Mouse (Mus musculus) right cerebral cortex, postnatal 36 days (tissue): ENCODE measurements at regions not wholly inside any gene's neighbourhood (a gene's known extent, or its start where the extent isn't known, plus 50 kb on each side); places are given as distances from the start of the nearest gene placed in this dataset.

ENCODE experiments used
- DNase-seq, 2 experiments: peaks; one replicate each; pipeline ENCODE4 v3.0.0; 2022; ENCODE audit warnings: low spot score in 2 of 2, mixed read lengths in 1 of 2

DNA sequence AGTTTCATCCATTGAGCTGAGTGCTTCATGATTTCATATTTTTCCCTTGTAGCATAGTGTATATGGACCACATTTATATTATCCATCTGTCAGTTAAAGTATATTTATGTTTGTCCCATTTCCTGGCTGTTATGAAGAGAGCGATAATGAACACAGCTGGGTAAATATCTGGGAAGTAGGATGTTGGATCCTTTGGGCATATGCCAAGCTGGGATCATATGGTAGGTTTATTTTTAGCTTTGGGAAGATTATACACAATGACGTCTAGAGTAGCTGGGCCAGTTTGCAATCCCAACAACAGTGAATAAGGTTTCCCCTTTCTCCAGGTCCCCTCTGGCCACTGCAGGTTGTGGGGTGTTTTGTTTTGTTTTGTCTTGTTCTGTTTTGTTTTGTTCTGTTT is 164.5 kb downstream of the Gm765 start:
- no peak for DNase-seq

DNA sequence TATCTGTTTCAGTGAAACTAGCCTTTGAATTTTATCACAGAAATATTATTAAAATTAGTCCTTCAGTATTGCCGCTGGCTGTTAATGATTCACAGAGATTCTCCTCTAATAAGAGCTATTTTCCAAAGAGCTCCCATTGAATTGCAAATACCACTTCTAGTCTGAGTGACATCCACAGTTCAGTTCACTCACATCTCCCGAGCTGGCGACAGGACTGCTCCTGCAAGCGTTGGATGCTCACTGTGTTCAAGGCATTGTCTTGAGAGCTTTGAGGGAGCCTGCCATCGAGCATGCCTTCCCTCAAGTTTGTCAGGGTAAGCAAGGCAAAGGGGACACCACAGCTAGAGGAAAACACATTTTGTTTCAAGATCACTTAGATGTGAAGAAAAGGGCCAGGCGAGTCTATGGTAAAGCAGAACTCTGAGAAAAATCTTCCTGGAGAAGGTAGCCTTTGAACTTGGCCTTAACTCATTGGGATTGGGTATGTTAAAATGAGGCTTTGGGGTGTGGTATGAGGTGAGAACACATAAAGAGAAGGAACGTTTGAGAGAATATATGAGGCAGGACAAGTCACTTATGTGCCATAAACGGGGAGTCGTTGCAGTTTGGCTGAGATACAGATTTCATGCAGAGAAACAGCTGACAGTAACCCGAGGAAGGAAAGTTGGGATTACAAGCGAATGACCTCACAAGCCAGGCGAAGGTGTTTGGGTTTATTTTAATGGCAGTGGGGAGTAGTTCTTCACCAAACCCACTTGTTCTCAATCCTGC is 193.3 kb downstream of the Gm765 start:
- no peak for DNase-seq

GRCm38 (mm10) chr6:98147855-98148254 is 194.7 kb downstream of the Gm765 start:
- no peak for DNase-seq

DNA sequence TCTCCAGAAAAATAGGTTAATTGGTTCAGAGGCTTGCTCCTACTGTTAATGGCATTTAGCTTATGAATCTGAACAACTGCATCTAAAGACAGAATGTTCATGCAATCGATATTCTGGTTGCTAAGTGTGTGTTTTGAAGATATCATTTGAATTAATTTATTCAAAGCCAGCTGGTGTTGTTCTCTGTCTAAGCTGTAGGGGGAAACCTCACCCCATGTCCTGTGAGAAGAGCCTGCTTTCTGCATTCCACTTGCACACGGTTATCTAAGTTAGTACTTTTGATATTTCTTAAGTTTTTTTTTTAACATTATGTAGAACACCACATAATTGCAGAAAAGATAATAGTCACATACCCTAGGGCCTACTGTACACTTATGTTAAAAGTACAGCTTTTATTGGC is 209.6 kb downstream of the Gm765 start:
- peak; percentile 37 to 45 for DNase-seq

- DNase-seq = no peak
Measured at GRCm38 (mm10) chr6:98125434-98125833, 217.1 kb downstream of the Gm765 start.

DNA sequence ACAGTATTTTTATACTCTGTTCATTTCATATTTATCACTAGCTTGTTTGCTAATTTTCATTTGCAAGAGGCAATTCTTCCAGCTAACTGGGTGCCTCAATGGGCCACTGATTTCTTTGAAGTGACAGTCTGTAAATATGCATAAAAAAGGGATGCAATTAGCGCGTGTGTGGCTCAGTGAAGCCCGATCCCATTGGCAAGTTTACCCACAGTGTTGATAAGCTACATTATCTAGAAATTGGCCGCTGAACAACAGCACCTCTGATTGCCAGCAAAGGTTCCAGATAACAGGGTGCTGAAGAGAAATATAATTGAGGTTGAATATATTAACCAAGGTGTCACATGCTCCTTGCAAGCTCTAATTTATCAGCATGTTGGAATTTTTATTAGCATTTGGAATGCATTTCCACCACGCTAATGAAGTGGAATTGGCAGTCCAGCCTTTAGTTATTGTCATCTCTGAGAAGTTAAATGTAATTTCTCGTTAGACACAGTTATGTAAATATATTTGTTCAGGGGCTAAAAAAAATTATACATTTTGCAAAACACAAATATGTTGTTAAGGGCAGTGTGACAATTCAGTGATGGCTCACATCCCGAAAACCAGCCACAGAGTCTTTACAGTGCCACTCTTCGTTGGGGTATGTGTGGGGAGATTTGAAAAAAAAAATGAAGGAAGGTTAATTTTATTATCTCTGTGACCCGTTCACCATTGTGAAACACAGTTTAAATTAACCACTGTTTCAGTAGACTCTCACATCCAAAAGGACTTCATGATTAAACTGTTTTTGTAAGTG is 224.0 kb downstream of the Gm765 start:
- DNase-seq = no peak

GRCm38 (mm10) chr6:98114327-98115134 is 228.0 kb downstream of the Gm765 start:
- no peak for DNase-seq

GRCm38 (mm10) chr6:98113708-98114107 is 228.8 kb downstream of the Gm765 start:
- no peak for DNase-seq

DNA sequence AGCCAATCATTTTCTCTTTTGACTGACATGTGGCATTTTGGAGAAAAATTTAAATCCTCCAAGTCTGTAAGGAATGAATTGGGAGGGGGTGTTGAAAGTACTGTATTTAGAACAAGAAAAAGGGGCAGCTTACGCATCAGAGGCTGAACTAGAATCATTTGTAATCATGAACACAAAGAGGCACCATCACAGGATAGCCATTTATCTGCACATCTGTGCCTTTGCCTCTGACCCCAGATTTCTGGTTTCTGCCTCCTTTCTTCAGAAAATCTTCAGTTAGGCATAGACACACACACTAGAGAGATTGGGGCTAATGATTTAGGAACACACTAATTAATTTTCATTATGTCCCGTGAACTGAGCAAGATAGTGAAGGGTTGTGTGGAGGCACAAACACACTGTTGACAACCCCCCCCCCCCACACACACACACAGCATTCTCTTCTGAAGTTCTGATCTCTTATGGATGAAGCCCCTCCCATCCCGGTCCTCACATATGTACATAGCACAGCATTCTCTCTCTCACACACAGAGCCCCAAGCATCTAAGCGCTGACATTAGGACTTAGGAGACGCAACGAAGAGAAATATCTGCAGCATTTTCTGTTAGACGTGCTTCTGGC is 229.9 kb downstream of the Gm765 start:
- DNase-seq = no peak

DNA sequence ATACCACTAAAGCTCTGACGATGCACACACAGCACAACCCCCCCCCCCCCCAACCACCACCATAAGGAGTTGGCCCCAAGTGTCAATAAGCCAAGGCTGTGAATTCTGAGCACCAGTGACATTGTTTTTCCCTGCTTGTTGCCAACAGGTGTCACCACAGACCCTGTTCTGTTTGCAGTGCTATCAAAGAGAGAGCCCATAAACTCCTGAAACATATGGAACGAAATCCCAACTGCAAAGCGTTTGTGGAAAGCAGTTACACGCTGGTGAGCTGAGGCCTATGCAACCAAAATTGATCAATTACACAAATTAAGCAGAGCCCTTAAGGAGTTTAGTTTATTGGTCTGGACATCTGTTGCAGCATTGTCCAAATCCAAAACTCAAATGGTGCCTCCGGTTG is 235.4 kb downstream of the Gm765 start:
- no peak for DNase-seq

- peak; percentile 79 for DNase-seq
Measured at GRCm38 (mm10) chr6:98105280-98106090, 237.1 kb downstream of the Gm765 start.

GRCm38 (mm10) chr6:98104432-98104831 is 238.1 kb downstream of the Gm765 start:
- no peak for DNase-seq

DNA sequence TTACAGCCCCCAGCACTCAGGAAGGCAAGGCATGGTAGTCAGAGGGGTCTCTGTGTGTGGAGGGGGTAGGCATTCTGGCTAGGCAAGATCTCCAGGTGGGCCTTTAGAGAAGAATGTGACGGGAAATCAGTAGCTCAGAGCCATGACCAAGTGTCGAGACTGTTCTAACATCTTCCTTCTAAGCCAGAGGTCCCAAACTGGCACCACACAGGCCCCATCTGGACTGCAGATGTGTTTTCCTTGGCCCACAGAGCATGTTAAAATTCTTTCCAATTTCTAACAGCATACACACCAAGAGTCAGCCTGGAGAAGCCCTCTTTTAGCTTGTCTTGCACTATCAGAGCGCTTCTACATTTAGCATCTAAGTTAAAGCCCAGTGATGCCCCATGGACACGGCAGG is 241.5 kb downstream of the Gm765 start:
- no peak for DNase-seq

- DNase-seq = no peak
Measured at GRCm38 (mm10) chr6:98099126-98099525, 243.4 kb downstream of the Gm765 start.

GRCm38 (mm10) chr6:98095243-98095642 is 247.3 kb downstream of the Gm765 start:
- DNase-seq = no peak

DNA sequence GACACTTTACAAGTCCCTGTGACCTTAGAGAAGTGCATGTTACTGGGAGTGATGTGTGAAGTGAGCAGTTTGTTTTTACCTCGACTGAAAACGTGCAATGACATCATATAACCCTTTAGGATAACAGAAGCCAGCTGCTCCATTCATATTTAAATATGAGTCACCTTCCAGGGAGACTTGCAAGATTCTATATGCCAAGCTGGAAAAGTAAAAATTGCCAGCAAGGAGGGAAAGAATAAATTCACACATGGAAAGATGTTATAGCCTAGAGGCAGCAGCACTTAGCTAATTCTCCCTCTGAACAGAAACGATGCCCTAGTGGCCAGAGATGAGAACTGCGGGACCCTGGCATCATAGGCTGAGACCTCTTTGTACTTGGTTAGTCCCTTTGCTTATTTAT is 253.4 kb downstream of the Gm765 start:
- DNase-seq = peak; percentile 20 to 33

GRCm38 (mm10) chr6:98080076-98080475 is 262.5 kb downstream of the Gm765 start:
- no peak for DNase-seq
